Mouse (Mus musculus): ENCODE results near the gene Nr2e1. TPM values are rescaled to one million over a fixed set of nuclear protein-coding genes. Genes with fewer than 3 reads are reported as not detected.

Gene Nr2e1
- total RNA-seq, 2 experiments from 2014 or later: 13.1 to 15.3 TPM

DNA sequence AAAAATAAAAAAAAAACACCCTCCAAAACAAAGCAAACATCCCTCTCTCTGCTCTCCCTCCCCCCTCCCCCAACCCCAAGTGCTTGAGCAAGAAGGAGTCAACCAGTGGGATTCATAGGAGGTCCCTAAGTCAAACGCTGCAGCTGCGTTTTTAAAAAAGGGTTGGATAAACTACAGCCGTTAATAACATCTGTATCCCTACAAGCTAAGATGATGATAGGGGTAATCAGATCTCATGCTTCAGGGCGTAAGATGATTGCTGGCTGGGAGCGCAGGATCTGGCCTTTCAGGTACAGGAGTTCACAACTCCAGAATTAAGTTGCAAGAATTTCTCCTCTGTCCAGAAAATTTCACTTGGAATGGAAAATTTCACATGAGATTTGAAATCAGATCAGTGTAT, 6.1 kb upstream of the Nr2e1 start:
- DNase-seq (ENCODE audit: low spot score in 2 of 2): no peak

DNA sequence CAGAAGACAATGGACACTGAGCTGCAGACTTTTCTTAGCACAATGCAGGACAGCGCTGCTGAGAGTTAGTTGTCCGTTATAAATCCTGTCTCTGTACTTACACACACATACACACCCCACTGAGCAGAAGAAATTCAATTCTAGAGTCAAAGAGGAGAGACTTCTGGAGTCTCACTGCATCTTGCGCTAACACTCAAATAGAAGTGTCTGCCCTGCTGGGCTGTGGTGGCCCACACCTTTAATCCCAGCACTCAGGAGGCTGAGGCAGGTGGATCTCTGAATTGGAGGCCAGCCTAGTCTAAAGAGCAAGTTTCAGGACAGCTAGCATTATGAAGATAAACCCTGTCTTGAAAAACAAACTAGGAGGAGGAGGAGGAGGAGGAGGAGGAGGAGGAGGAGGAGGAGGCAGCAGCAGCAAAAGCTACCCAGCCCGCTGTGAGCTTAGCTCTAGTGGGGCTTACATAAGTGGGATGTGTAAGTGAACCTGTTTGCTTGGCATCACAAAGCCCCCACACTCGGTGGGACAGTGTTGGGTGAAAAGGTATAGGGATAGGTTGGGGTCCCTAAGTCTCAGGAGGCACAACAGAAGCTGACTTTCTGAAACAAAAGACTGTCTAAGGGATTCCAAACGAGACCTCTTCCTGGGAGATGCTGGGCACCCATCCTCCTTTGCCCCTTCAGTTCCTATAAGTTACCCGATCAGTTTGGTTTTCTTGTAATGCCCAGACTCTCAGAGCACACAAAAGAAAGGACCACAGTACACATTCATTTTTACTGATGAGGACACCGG, 4.7 kb upstream of the Nr2e1 start:
- DNase-seq (ENCODE audit: low spot score in 2 of 2): no peak

DNA sequence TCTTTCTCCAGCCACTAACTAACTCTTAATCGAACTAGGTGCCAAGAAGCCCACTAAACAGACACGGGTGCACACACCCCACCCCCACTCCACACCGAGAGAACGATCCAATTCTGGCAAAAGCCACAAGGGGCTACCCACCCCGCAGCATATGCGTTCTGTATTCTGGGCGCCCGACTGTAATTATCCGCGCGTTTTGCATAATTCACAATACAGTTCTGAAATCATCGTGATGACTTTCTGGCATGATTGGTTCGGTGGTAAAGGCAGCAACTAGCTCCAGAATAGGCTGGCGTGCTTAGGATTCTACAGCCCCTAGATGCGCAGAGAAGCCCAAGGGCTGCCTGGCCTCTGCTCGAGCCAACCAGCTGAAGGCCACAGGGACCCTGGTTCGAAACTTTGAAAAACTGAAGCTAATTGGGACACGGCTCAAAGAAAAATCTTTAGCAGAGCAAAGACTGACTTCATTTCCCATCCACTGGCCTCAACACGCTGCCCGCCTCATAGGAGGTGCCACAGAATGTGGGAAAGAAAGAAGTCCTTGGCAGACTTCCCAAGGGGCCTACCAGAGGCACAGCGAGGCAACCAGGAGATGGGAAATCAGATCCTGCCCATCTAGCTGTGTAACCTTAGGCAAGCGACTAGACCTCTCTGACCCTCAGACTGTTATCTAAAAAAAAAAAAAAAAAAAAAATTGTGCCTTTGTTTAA, 2.3 kb upstream of the Nr2e1 start:
- peak in 1 of 2 experiments; percentile 20 for DNase-seq (ENCODE audit: low spot score in 2 of 2)

DNA sequence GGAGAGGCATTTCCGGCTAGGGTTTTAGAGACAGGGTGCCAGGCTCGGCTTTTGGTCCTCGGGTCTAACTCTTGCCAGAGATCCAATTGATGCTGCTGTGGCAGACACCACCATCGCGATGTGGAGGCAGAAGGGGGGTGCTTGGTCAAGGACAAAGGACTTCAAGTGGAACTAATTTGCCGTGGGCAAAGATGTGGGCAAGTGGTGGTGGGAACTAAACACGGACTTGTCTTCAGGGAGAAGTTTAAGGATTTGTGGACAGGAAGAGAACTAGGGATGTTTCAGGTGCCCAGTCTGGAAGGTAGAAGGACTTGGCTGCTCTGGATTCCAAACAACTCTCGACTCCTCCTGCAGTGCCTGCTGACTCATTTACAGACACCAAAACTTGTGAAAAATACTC, 1.7 kb upstream of the Nr2e1 start:
- no peak for DNase-seq (ENCODE audit: low spot score in 2 of 2)

DNA sequence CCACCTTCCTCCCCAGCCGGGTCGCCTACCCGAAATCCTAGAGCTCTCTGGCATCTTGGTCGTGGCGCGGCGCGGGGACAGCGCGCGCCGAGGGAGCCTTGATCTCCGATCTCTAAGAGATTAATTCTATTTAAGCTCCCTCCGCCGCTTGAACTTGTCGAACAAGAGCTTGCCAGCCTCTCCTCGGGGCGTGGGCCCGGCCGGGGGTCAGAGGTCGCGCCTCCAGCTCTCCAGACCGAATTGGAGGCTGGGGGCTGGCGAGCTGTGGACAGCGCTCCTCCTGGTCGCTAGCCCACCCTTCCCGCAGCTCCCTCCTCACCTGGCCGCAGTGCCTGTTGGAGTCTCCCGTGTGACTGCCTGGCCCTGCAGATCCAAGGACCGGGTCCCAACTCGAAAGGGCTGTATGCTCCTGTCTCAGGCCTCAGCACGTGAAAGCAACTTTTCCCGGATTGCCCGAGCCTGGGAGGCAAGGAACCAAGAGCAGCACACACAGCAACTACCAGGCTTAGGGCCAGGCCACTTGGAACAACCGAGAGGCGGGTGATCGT, 1.1 kb upstream of the Nr2e1 start:
- no peak for DNase-seq (ENCODE audit: low spot score in 2 of 2)

- DNase-seq (ENCODE audit: low spot score in 2 of 2): peak in 1 of 2 experiments; percentile 25
These were observed 537 bp upstream of the Nr2e1 start for GRCm38 (mm10) chr10:42583902-42584435.

- peak in 1 of 2 experiments; percentile 24 for DNase-seq (ENCODE audit: low spot score in 2 of 2)
These were observed 794 bp downstream of the Nr2e1 start for GRCm38 (mm10) chr10:42582566-42583110.

DNA sequence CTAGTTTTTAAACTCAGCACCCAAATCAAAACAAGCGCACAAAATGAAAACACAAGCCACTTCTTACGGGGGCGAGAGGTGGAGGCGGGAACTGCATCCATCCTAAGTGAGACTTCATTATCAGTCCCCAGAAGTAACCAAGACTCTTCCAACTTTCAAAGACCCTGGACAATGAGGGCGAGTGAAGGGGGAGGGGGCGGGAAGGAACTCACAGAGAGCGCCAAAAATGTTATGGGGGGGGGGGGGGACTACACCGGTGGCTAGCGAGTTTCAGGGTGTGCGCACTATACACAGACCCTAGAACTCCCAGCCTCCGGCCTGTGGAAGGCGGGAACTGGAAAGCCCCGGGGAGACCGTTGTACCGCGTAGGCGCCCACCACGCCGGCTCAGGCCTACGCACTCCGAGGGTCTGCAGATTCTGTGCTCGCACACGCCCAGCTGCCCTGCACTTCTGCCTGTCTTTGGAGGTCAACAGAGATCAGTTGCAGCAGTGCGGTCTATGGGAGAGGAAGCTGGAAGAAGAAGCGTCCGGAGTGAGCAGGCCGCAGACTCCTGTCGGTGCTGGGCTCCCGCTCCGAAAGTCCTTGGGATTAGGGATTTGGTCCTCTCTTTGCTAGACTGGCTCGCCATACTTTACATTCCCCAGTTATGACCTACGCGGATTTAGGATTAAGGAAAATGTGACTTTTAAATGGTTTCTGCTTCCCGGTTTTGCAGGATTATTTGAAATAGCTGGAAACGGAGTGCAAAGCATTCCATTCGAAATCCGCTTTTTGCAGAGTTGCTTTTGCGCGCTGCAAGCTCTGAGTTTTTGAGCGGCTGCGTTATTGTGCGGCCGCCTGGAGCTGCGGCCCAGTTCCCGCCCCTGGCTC, 1.5 kb downstream of the Nr2e1 start:
- no peak for DNase-seq (ENCODE audit: low spot score in 2 of 2)

GRCm38 (mm10) chr10:42580951-42581277, 2.5 kb downstream of the Nr2e1 start:
- DNase-seq (ENCODE audit: low spot score in 2 of 2): no peak

GRCm38 (mm10) chr10:42580131-42580950, 3.1 kb downstream of the Nr2e1 start:
- DNase-seq (ENCODE audit: low spot score in 2 of 2): no peak

DNA sequence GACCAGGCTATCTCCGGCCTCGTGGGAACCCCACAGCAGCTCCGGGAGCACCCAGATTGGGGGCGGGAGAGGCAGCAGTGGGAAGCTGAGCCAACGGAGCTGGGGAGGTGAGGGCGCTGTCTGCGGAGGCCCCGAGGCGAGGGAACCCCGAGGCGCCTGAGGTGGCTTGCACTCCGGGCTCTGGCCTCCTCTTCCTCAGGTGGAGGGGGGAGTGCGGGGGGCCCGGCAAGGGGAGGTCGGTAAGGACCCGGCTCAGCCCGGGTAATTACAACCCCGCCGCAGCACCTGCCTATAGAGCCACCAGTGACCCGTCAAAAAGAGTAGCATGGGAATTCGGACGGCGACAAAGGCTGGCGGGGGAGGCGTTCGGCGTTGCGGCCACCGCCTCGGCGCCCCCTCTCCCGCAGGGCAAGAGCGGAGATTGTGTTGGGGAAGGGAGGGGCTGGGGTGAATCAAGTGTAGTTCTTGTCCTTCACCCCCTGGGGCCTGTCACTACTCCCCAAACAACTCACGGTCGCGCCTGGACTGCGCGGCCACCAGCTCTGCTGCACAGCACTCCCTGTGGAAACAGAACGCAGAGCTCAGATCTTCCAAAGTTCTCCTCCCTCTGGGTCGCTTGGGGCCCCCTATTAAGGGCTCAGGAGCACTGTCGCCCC, 3.8 kb downstream of the Nr2e1 start:
- no peak for DNase-seq (ENCODE audit: low spot score in 2 of 2)

DNA sequence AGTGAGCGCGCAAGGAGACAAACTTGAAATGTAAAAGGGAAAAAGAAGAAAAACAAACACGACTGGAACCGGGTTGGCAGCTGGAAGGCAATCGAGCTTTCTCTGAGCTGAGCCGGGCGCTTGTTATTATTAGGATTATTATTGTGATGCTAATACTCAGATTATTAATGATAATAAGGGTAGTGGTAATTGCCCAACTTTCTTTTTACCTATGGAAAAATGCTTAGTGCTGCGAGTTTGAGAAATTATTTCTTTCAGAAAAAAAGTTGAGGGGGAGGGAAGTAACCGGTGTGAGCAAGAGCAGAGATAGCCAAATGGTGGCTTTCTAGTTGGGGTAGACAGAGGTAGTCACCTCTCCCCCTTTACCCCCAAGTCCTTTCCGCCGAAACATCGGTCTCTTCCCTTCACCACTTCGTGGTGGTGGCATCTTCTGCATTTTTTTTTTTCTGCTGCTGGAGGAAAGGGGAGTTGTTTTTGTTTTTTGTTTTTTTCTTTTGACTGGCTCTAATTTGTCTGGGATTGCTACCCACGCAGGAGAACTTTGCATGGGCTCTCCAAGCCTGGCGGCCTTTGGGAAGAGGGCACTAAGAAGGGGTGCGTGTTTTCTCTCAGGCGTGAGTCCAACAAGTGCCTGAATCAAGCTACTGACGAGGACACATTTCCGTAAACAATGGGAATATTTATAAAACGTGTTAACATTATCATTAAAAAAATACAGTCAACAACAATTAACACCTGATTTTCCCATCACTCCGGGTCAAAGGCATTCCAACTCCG, 4.5 kb downstream of the Nr2e1 start:
- DNase-seq (ENCODE audit: low spot score in 2 of 2): no peak

DNA sequence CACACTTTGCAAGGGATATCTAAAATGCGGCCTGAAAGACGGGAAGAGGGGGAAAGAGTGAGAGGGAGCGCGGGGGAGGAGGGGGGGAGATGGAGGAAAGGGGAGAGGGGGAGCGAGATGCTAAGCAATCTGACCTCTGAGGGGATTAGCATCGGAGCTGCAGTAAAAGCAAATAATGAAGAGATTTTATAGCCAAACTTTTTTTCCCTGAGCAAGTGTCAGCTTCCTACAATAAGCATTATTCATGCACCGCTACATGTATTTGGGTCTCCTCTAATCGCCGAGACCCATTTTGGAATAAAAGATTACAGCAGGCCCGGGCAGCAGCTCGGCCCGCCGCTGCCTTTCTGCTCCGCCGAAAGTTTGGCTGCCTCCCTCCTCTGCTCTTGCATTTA, 5.2 kb downstream of the Nr2e1 start:
- DNase-seq (ENCODE audit: low spot score in 2 of 2): peak in 1 of 2 experiments; percentile 20

GRCm38 (mm10) chr10:42577525-42578280, 5.7 kb downstream of the Nr2e1 start:
- no peak for DNase-seq (ENCODE audit: low spot score in 2 of 2)

DNA sequence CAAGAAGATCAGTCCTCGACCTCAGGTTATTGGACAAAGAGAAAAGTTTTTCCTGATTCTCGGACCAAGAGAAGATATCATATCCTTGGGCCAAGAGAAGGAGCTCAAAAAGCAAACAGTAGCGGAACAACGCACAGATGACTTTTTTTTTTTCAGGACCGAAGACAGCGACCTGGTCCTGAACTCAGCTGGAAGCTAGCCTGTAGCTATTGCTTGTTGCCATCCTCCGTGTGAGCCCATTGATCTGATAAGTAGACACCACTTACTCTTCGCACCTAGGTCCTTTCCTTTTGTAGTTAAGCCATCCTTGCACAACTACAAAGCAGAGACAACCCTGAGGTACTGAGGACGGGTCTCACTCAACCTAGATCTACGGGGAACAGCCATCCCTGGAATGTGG, 8.8 kb downstream of the Nr2e1 start:
- no peak for DNase-seq (ENCODE audit: low spot score in 2 of 2)

- DNase-seq (ENCODE audit: low spot score in 2 of 2): no peak
These were observed 10.5 kb downstream of the Nr2e1 start for GRCm38 (mm10) chr10:42572971-42573370.

GRCm38 (mm10) chr10:42572567-42572966, 10.9 kb downstream of the Nr2e1 start:
- no peak for DNase-seq (ENCODE audit: low spot score in 2 of 2)

- DNase-seq (ENCODE audit: low spot score in 2 of 2): no peak
These were observed 21.2 kb downstream of the Nr2e1 start for GRCm38 (mm10) chr10:42562272-42562671.
